Mouse (Mus musculus) frontal cortex, adult (tissue): ENCODE measurements around the gene Mpi.
A peak's percentile ranks its signal among the peaks of the same experiment; 100 is the strongest.

Experiments
- ATAC-seq: cut with Nextera tagmentation; 2 replicates; pipeline ENCODE4 v1.9.2; 2017; ENCODE audit warnings: mild to moderate bottlenecking, moderate library complexity, mixed read lengths; ENCODE audit not compliant: low TSS enrichment

Gene Mpi

GRCm38 (mm10) chr9:57523754-57524153 lies 28.8 kb downstream of the Mpi start:
- ATAC-seq = no peak

GRCm38 (mm10) chr9:57522861-57523246 lies 29.7 kb downstream of the Mpi start:
- ATAC-seq = no peak

GRCm38 (mm10) chr9:57522114-57522860 lies 30.3 kb downstream of the Mpi start:
- ATAC-seq = no peak

- peak; percentile 83 for ATAC-seq
These were observed 31.3 kb downstream of the Mpi start, which contains the start of gene Cox5a for GRCm38 (mm10) chr9:57521056-57521911. Gene Cox5a, plus strand, starts transcription at chr9:57521274.

GRCm38 (mm10) chr9:57520375-57521055 lies 32.0 kb downstream of the Mpi start:
- ATAC-seq = no peak

- 0 out of 2 replicates have a peak, but pooled peaks have one; percentile 41 for ATAC-seq
These were observed 35.5 kb downstream of the Mpi start for GRCm38 (mm10) chr9:57517113-57517512.

GRCm38 (mm10) chr9:57510577-57510976 lies 42.0 kb downstream of the Mpi start:
- ATAC-seq = no peak

GRCm38 (mm10) chr9:57505700-57506099 lies 46.9 kb downstream of the Mpi start:
- ATAC-seq = peak; percentile 62

GRCm38 (mm10) chr9:57504891-57505290 lies 47.7 kb downstream of the Mpi start:
- ATAC-seq = no peak

GRCm38 (mm10) chr9:57504381-57504700 lies 48.2 kb downstream of the Mpi start:
- no peak for ATAC-seq

- ATAC-seq = peak; percentile 58
These were observed 48.8 kb downstream of the Mpi start, which contains the start of gene Rpp25 for GRCm38 (mm10) chr9:57503622-57504380. Gene Rpp25, plus strand, starts transcription at chr9:57504026.

GRCm38 (mm10) chr9:57502911-57503621 lies 49.5 kb downstream of the Mpi start:
- ATAC-seq = peak; percentile 38; the same call in 1 of the 2 replicates

- peak; percentile 25 for ATAC-seq
These were observed 50.7 kb downstream of the Mpi start for GRCm38 (mm10) chr9:57501861-57502260.

GRCm38 (mm10) chr9:57501452-57501851 lies 51.1 kb downstream of the Mpi start:
- ATAC-seq = no peak

GRCm38 (mm10) chr9:57498536-57498935 lies 54.0 kb downstream of the Mpi start:
- ATAC-seq = no peak

- no peak for ATAC-seq
These were observed 55.3 kb downstream of the Mpi start for GRCm38 (mm10) chr9:57497236-57497635.

GRCm38 (mm10) chr9:57494970-57495369 lies 57.6 kb downstream of the Mpi start:
- no peak for ATAC-seq
